Mouse (Mus musculus) hindbrain, embryonic 11.5 days (tissue): ENCODE data around the gene Psmd10. TPM values are rescaled to one million over a fixed set of nuclear protein-coding genes. Genes with fewer than 3 reads are reported as not detected.

Experiments
- ATAC-seq: fragments of 200-750 bp; cut with Nextera tagmentation; 2 replicates; pipeline ENCODE4 v1.8.0; 2017; ENCODE audit warnings: mild to moderate bottlenecking, moderate TSS enrichment, moderate library complexity; ENCODE audit not compliant: low FRiP score
- DNase-seq: peaks from one replicate; pipeline ENCODE4 v3.0.0-alpha.2; 2015; ENCODE audit warnings: low spot score
- H3K27ac ChIP-seq: fragments of 300-500 bp; sonication (generic); 2 replicates; pipeline ENCODE4 v1.5.1; 2014; ENCODE audit warnings: mild to moderate bottlenecking, low read depth, low read length
- H3K27me3 ChIP-seq: fragments of 300-500 bp; sonication (generic); 2 replicates; pipeline ENCODE4 v1.6.1; 2014; ENCODE audit warnings: mild to moderate bottlenecking, low read length, moderate library complexity, mixed read lengths; ENCODE audit not compliant: control insufficient read depth, insufficient read depth
- H3K36me3 ChIP-seq: fragments of 300-500 bp; sonication (generic); 2 replicates; pipeline ENCODE4 v1.6.1; 2014; ENCODE audit warnings: mild to moderate bottlenecking, low read length, moderate library complexity, mixed read lengths; ENCODE audit not compliant: control insufficient read depth, insufficient read depth
- H3K4me1 ChIP-seq: fragments of 300-500 bp; sonication (generic); replicated peaks from 2 replicates; pipeline ENCODE4 v1.6.1; 2014; ENCODE audit warnings: low read length, mixed read lengths; ENCODE audit not compliant: control insufficient read depth, insufficient read depth
- H3K4me2 ChIP-seq: fragments of 300-500 bp; sonication (generic); replicated peaks from 2 replicates; pipeline ENCODE4 v1.6.1; 2014; ENCODE audit warnings: mild to moderate bottlenecking, low read depth, low read length
- H3K4me3 ChIP-seq: fragments of 300-500 bp; sonication (generic); 2 replicates; pipeline ENCODE4 v1.5.1; 2014; ENCODE audit warnings: low read depth, low read length
- H3K9ac ChIP-seq: fragments of 300-500 bp; sonication (generic); 2 replicates; pipeline ENCODE4 v1.6.1; 2014; ENCODE audit warnings: low read depth, low read length
- H3K9me3 ChIP-seq: fragments of 300-500 bp; sonication (generic); 2 replicates; pipeline ENCODE4 v1.6.1; 2016; ENCODE audit warnings: low read length; ENCODE audit not compliant: control insufficient read depth
- WGBS: fragments of 180-500 bp; shearing (Covaris S2); extraction: QIAGEN DNeasy Blood & Tissue Kit; methylation state at CpG from one replicate; pipeline ENCODE4 v1.1.7; 2014; 5-methylcytosine and 5-hydroxymethylcytosine counted together
- polyA plus RNA-seq: library from polyadenylated mRNA; unstranded; fragments of >200 nt; fragmentation: Nextera tagmentation; extraction: Ambion mirVana; gene quantifications from 2 replicates; pipeline ENCODE4 v1.2.1, GENCODE M21; 2014

Psmd10 gene
- polyA plus RNA-seq, 1 experiment from 2014 or later, result 55.6 TPM

GRCm38 (mm10) chrX:140979546-140979945 is 23.0 kb upstream of the Psmd10 start:
- 81% methylated on average over 2 of the region's 2 CpGs for WGBS
- ATAC-seq (no peak), DNase-seq (no peak)
- Histone ChIP-seq H3K9ac (no peak overlapping the region), H3K9me3 (no peaks in the 10 kb centered on the region), H3K36me3 (no peaks in the 10 kb centered on the region), H3K4me1 (no peaks in the 10 kb centered on the region), H3K4me3 (no peak overlapping the region), H3K4me2 (no peak overlapping the region), H3K27ac (no peak overlapping the region), H3K27me3 (peaks cover 13% of the 10 kb centered on the region)

GRCm38 (mm10) chrX:140978943-140979342 is 22.4 kb upstream of the Psmd10 start:
- Histone ChIP-seq H3K4me3 (no peak overlapping the region), H3K9ac (no peak overlapping the region), H3K9me3 (no peaks in the 10 kb centered on the region), H3K27me3 (peaks cover 13% of the 10 kb centered on the region), H3K4me2 (no peak overlapping the region), H3K36me3 (no peaks in the 10 kb centered on the region), H3K4me1 (no peaks in the 10 kb centered on the region), H3K27ac (no peak overlapping the region)
- ATAC-seq (no peak), DNase-seq (no peak)
- WGBS, result 81% methylated on average over 1 of the region's 1 CpGs

GRCm38 (mm10) chrX:140956959-140957358 is 431 bp upstream of the Psmd10 start:
- no peaks in the 10 kb centered on the region for H3K36me3 ChIP-seq
- no peak for ATAC-seq
- H3K9me3 ChIP-seq, result no peaks in the 10 kb centered on the region
- H3K9ac ChIP-seq, result 0 out of 2 replicates have a peak overlapping the region, but pooled peaks have one; percentile 7
- WGBS, result 17% methylated on average over 5 of the region's 5 CpGs
- H3K4me3 ChIP-seq, result peak overlapping the region; percentile 39
- no peaks in the 10 kb centered on the region for H3K4me1 ChIP-seq
- no peak overlapping the region for H3K27ac ChIP-seq
- peak overlapping the region; percentile 38 for H3K4me2 ChIP-seq
- H3K27me3 ChIP-seq, result 0 out of 2 replicates have a peak, but pooled peaks cover 2% of the 10 kb centered on the region
- DNase-seq, result no peak

GRCm38 (mm10) chrX:140953618-140954017 is 2.9 kb downstream of the Psmd10 start:
- Histone ChIP-seq H3K4me2 (no peak overlapping the region), H3K4me3 (no peak overlapping the region), H3K9me3 (no peaks in the 10 kb centered on the region), H3K4me1 (no peaks in the 10 kb centered on the region), H3K36me3 (no peaks in the 10 kb centered on the region), H3K9ac (no peak overlapping the region), H3K27me3 (0 out of 2 replicates have a peak, but pooled peaks cover 5% of the 10 kb centered on the region), H3K27ac (no peak overlapping the region)
- ATAC-seq (no peak), DNase-seq (no peak)
- 92% methylated on average over 4 of the region's 4 CpGs for WGBS

- Histone ChIP-seq H3K9ac (no peak overlapping the region), H3K27ac (no peak overlapping the region), H3K4me3 (no peak overlapping the region), H3K9me3 (no peaks in the 10 kb centered on the region), H3K4me1 (no peaks in the 10 kb centered on the region), H3K4me2 (no peak overlapping the region), H3K36me3 (no peaks in the 10 kb centered on the region), H3K27me3 (peaks cover 5% of the 10 kb centered on the region; the same call in 1 of the 2 replicates)
- ATAC-seq, result no peak
- WGBS, result 74% methylated on average over 5 of the region's 5 CpGs
- DNase-seq, result no peak
These were observed 20.3 kb downstream of the Psmd10 start for GRCm38 (mm10) chrX:140936271-140936670.

- Histone ChIP-seq H3K4me3 (no peak overlapping the region), H3K36me3 (no peaks in the 10 kb centered on the region), H3K4me1 (no peaks in the 10 kb centered on the region), H3K27ac (no peak overlapping the region), H3K4me2 (no peak overlapping the region), H3K27me3 (peaks cover 5% of the 10 kb centered on the region; the same call in 1 of the 2 replicates), H3K9ac (no peak overlapping the region), H3K9me3 (no peaks in the 10 kb centered on the region)
- ATAC-seq, result no peak
- DNase-seq, result no peak
- 86% methylated on average over 3 of the region's 3 CpGs for WGBS
These were observed 23.3 kb downstream of the Psmd10 start for GRCm38 (mm10) chrX:140933263-140933662.

- H3K27me3 ChIP-seq, result peaks cover 5% of the 10 kb centered on the region; the same call in 1 of the 2 replicates
- no peak overlapping the region for H3K4me2 ChIP-seq
- H3K4me3 ChIP-seq, result no peak overlapping the region
- H3K36me3 ChIP-seq, result no peaks in the 10 kb centered on the region
- ATAC-seq (no peak), DNase-seq (peak; percentile 8)
- H3K27ac ChIP-seq, result no peak overlapping the region
- 72% methylated on average over 3 of the region's 3 CpGs for WGBS
- no peak overlapping the region for H3K9ac ChIP-seq
- no peaks in the 10 kb centered on the region for H3K9me3 ChIP-seq
- H3K4me1 ChIP-seq, result no peaks in the 10 kb centered on the region
These were observed 24.5 kb downstream of the Psmd10 start for GRCm38 (mm10) chrX:140932066-140932465.

GRCm38 (mm10) chrX:140921321-140921720 is 35.2 kb downstream of the Psmd10 start:
- H3K4me3 ChIP-seq, result no peak overlapping the region
- no peaks in the 10 kb centered on the region for H3K9me3 ChIP-seq
- no peaks in the 10 kb centered on the region for H3K36me3 ChIP-seq
- no peak overlapping the region for H3K27ac ChIP-seq
- peaks cover 10% of the 10 kb centered on the region; the same call in 1 of the 2 replicates for H3K27me3 ChIP-seq
- H3K4me2 ChIP-seq, result no peak overlapping the region
- ATAC-seq (no peak), DNase-seq (no peak)
- no peak overlapping the region for H3K9ac ChIP-seq
- H3K4me1 ChIP-seq, result no peaks in the 10 kb centered on the region
- WGBS, result 82% methylated on average over 6 of the region's 6 CpGs

GRCm38 (mm10) chrX:140907360-140907759 is 49.2 kb downstream of the Psmd10 start, which contains the start of gene Vsig1:
Gene Vsig1 (plus strand): TSS chrX:140907608.
- H3K36me3 ChIP-seq, result no peaks in the 10 kb centered on the region
- no peaks in the 10 kb centered on the region for H3K4me1 ChIP-seq
- DNase-seq, result no peak
- H3K4me3 ChIP-seq, result no peak within 1 kb of the TSS
- H3K9ac ChIP-seq, result no peak within 1 kb of the TSS
- no peak for ATAC-seq
- WGBS, result 76% methylated on average over 7 of the region's 7 CpGs
- H3K4me2 ChIP-seq, result no peak within 1 kb of the TSS
- H3K27ac ChIP-seq, result no peak within 1 kb of the TSS
- no peaks in the 10 kb centered on the region; the same call in none of the 2 replicates for H3K27me3 ChIP-seq
- no peaks in the 10 kb centered on the region for H3K9me3 ChIP-seq
